Mouse (Mus musculus): ENCODE results near the gene Dennd1a. TPM values are rescaled to one million over a fixed set of nuclear protein-coding genes. Genes with fewer than 3 reads are reported as not detected.

The Dennd1a gene
- polyA plus RNA-seq, 1 experiment from 2014 or later = 17.7 TPM

DNA sequence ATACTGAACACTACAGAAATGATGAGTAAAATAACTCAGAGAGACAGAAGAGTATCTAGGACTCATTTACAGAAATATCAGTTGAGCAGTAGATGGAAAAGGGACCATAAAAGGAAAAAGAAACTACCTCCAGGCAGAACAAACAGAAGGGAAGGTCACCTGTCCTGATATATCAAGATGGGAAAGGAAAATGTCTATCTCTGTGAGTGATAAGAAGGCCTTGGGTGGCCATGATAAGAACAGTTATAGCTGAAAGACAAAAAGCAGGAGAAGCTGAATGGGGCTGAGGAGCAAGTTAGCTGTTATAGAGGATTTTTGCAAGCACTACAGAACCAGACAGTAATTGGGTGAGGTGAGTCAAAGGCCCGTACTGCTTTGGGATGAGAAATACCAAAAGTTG is 155.7 kb downstream of the Dennd1a start:
- WGBS = 87% methylated on average over 1 of the region's 1 CpGs
- Histone ChIP-seq H3K9ac (ENCODE audit: low read length) (no peak overlapping the region), H3K4me2 (ENCODE audit: low read depth, low read length, severe bottlenecking) (no peak overlapping the region), H3K4me1 (replicated peaks; ENCODE audit: control insufficient read depth, insufficient read depth, low read length) (no peaks in the 10 kb centered on the region; the same call in 1 of the 2 replicates), H3K27ac (ENCODE audit: low read depth, low read length) (no peak overlapping the region), H3K36me3 (ENCODE audit: control insufficient read depth, insufficient read depth, low read length) (no peaks in the 10 kb centered on the region), H3K27me3 (ENCODE audit: control insufficient read depth, insufficient read depth, low read length) (no peaks in the 10 kb centered on the region), H3K9me3 (ENCODE audit: control insufficient read depth, low read length) (no peaks in the 10 kb centered on the region), H3K4me3 (ENCODE audit: low read depth, low read length) (no peak overlapping the region)
- DNase-seq (ENCODE audit: low spot score) = no peak
- no peak for ATAC-seq (replicated peaks; ENCODE audit: low FRiP score)

DNA sequence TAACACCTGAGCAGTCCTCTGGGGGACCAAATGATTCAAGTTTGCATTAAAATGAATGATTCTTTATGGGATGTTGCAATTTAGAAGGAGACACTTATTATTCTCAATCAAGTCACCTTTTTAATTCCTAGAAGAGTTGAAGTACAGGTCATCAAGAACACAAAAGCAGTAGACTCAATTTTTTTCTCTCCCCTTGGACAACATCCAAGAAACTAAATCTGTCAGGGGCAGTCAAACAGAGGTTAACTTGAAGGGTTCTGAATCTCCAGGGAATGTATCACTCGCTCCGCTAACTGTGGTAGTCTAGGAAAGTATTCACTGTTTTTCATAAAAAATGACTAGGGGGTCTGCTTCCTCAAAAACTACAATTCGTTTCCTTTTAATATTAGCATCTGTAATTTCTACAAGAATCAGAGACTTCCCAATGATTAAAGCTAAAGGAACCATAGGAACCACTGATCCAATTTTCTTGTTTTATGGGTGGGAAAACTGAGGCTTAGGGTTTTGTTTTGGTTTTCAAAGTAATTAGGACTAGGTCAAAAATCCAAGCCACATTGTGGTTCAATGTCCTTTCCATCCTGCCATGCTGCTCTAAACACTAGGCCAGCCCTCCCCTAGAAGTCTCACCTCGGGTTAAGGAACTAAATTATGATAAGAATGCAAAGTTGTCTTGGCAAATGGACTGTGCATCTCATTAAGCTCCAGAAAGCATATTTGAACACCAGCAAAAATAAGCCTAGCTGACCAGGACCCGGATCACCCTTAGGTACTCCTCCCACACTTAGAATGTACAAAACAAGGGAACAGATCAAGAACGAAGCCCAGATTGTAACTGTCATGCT is 157.0 kb downstream of the Dennd1a start:
- Histone ChIP-seq H3K4me3 (ENCODE audit: low read depth, low read length) (no peak overlapping the region), H3K27me3 (ENCODE audit: control insufficient read depth, insufficient read depth, low read length) (no peaks in the 10 kb centered on the region), H3K4me2 (ENCODE audit: low read depth, low read length, severe bottlenecking) (no peak overlapping the region), H3K9ac (ENCODE audit: low read length) (no peak overlapping the region), H3K27ac (ENCODE audit: low read depth, low read length) (no peak overlapping the region), H3K4me1 (replicated peaks; ENCODE audit: control insufficient read depth, insufficient read depth, low read length) (no peaks in the 10 kb centered on the region), H3K36me3 (ENCODE audit: control insufficient read depth, insufficient read depth, low read length) (no peaks in the 10 kb centered on the region), H3K9me3 (ENCODE audit: control insufficient read depth, low read length) (no peaks in the 10 kb centered on the region)
- ATAC-seq (replicated peaks; ENCODE audit: low FRiP score) = no peak
- 84% methylated on average over 6 of the region's 6 CpGs for WGBS
- DNase-seq (ENCODE audit: low spot score) = no peak

DNA sequence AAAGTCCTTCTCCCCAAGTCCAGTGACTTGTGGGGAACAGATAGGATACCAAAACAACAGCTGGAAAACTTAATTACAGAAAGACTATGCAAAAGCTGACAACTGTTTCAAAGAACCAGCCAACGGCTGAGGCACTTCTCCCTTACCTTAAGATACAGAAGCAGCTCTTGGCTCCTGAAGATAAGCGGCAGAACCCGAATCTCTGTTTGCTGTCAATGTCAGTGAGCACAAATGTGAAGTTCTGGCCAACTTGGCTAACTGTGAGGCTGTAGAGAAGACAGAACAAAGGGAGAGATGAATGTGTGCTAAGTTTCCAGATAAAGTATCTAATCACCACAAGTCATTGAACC is 160.8 kb downstream of the Dennd1a start:
- Histone ChIP-seq H3K4me2 (ENCODE audit: low read depth, low read length, severe bottlenecking) (no peak overlapping the region), H3K9ac (ENCODE audit: low read length) (no peak overlapping the region), H3K27me3 (ENCODE audit: control insufficient read depth, insufficient read depth, low read length) (no peaks in the 10 kb centered on the region), H3K36me3 (ENCODE audit: control insufficient read depth, insufficient read depth, low read length) (no peaks in the 10 kb centered on the region), H3K4me3 (ENCODE audit: low read depth, low read length) (no peak overlapping the region), H3K9me3 (ENCODE audit: control insufficient read depth, low read length) (no peaks in the 10 kb centered on the region), H3K4me1 (replicated peaks; ENCODE audit: control insufficient read depth, insufficient read depth, low read length) (no peaks in the 10 kb centered on the region), H3K27ac (ENCODE audit: low read depth, low read length) (no peak overlapping the region)
- 73% methylated on average over 3 of the region's 3 CpGs for WGBS
- ATAC-seq (replicated peaks; ENCODE audit: low FRiP score) (no peak), DNase-seq (ENCODE audit: low spot score) (no peak)

DNA sequence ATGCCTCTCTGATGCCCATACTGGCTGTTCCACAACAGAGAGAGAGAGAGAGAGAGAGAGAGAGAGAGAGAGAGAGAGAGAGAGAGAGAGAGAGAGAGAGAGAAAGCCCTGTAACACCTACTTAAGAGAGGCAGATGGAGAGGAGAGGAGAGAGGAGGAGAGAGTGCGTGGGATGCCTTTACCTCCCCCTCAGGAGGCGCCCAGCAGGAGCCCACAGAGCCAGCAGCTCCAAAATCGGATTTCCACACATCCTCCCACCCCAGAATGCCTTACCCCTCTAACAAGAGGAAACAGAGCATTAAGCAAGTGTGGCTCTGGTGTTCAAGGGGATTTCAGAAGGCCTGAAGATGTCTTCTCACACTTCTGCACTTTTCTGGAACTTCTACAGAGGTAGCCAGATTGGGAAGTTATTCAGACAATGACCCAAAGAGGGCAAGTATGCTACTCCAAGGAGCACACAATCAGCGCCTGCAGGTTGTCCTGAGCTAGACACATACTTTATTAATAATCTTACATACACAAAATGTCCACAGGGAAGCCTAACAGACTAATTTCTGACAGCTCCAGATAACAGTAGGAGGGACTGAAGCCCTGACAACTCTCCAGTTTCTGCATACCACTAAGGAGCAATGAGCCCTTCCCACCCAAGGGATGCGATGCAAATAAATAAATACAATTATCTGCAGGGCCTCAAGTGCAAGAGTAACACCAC is 161.4 kb downstream of the Dennd1a start:
- ATAC-seq (replicated peaks; ENCODE audit: low FRiP score) (no peak), DNase-seq (ENCODE audit: low spot score) (no peak)
- Histone ChIP-seq H3K4me1 (replicated peaks; ENCODE audit: control insufficient read depth, insufficient read depth, low read length) (no peaks in the 10 kb centered on the region), H3K27me3 (ENCODE audit: control insufficient read depth, insufficient read depth, low read length) (no peaks in the 10 kb centered on the region), H3K27ac (ENCODE audit: low read depth, low read length) (no peak overlapping the region), H3K4me2 (ENCODE audit: low read depth, low read length, severe bottlenecking) (no peak overlapping the region), H3K36me3 (ENCODE audit: control insufficient read depth, insufficient read depth, low read length) (no peaks in the 10 kb centered on the region), H3K9me3 (ENCODE audit: control insufficient read depth, low read length) (no peaks in the 10 kb centered on the region), H3K4me3 (ENCODE audit: low read depth, low read length) (no peak overlapping the region), H3K9ac (ENCODE audit: low read length) (no peak overlapping the region)
- 41% methylated on average over 5 of the region's 5 CpGs for WGBS

DNA sequence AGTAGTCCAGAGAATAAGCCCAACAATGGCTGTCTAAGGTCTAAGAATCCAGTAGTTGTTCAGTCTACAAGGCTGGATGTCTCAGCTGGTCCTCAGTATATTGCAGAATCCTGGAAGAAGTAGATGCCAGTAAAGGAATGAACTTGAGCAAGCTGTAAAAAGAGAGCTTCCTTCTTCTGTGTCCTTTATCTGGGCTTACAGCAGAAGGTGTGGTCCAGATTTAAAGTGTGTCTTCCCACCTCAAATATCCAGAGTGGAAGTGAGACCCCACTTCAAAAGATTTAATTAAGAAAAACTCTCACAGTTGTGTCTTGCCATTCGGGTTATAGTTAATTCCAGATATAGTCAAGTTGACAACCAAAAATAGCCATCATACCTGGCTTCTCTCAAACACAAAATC is 162.5 kb downstream of the Dennd1a start:
- no peak overlapping the region for H3K9ac ChIP-seq (ENCODE audit: low read length)
- WGBS = 86% methylated on average over 1 of the region's 1 CpGs
- no peaks in the 10 kb centered on the region for H3K27me3 ChIP-seq (ENCODE audit: control insufficient read depth, insufficient read depth, low read length)
- H3K27ac ChIP-seq (ENCODE audit: low read depth, low read length) = no peak overlapping the region
- H3K9me3 ChIP-seq (ENCODE audit: control insufficient read depth, low read length) = no peaks in the 10 kb centered on the region
- H3K4me1 ChIP-seq (replicated peaks; ENCODE audit: control insufficient read depth, insufficient read depth, low read length) = no peaks in the 10 kb centered on the region
- H3K4me3 ChIP-seq (ENCODE audit: low read depth, low read length) = no peak overlapping the region
- H3K36me3 ChIP-seq (ENCODE audit: control insufficient read depth, insufficient read depth, low read length) = no peaks in the 10 kb centered on the region
- H3K4me2 ChIP-seq (ENCODE audit: low read depth, low read length, severe bottlenecking) = no peak overlapping the region
- ATAC-seq (replicated peaks; ENCODE audit: low FRiP score) (no peak), DNase-seq (ENCODE audit: low spot score) (no peak)

DNA sequence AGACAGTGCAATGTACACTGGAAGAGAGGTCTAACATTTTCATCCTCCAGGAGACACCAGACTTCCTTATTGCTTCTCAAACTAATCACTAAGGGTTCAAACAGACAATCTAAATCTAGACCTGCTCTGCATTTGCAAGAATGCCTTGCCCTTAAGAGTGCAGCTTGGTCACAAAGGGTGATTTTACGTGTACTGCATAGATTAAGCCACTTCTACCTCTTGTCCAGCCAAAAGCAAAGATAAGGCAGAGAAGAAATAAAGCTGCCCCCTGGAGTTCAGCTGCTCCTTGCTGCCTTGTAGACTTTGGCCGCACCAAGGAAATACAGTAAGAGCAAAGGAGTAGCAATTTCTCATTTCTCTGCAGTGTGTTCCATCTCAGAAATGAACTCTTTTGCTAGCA is 172.2 kb downstream of the Dennd1a start:
- 71% methylated on average over 2 of the region's 2 CpGs for WGBS
- DNase-seq (ENCODE audit: low spot score) = no peak
- H3K36me3 ChIP-seq (ENCODE audit: control insufficient read depth, insufficient read depth, low read length) = no peaks in the 10 kb centered on the region
- H3K27ac ChIP-seq (ENCODE audit: low read depth, low read length) = no peak overlapping the region
- H3K9ac ChIP-seq (ENCODE audit: low read length) = no peak overlapping the region
- no peak overlapping the region for H3K4me3 ChIP-seq (ENCODE audit: low read depth, low read length)
- no peaks in the 10 kb centered on the region for H3K27me3 ChIP-seq (ENCODE audit: control insufficient read depth, insufficient read depth, low read length)
- no peaks in the 10 kb centered on the region for H3K9me3 ChIP-seq (ENCODE audit: control insufficient read depth, low read length)
- no peak overlapping the region for H3K4me2 ChIP-seq (ENCODE audit: low read depth, low read length, severe bottlenecking)
- no peak for ATAC-seq (replicated peaks; ENCODE audit: low FRiP score)
- H3K4me1 ChIP-seq (replicated peaks; ENCODE audit: control insufficient read depth, insufficient read depth, low read length) = peaks cover 4% of the 10 kb centered on the region

DNA sequence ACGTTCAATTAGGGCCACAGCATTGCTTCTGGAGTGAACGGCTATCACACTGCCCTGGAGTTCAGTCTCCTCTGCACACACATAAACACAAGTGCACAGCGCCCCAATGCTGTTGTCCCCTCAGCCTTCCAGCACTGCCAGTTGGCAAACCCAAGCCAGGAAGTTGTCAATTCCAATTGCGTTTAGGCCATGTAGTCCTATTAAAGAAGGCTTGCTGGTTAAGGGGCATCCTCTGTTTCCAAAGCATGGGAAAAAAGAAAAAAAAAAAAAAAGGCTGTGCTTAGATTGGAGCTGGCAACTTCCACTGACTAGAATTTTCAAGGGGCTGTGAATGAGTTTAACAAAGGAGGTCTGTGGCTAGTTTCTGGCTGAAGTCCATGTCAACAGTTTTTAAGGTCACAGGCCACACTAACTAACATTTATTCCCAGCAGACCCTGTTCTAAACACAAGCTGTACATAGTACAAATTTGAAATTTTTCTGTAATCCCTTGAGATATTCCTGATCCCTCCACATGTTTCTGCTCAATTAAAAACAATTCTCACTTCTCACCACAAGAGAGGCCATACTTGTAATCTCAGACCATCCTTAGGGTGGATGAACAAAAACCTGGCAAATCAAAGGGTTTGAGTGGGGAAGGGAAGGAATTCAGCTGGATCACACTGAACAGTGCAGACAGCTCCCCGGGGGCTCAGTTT is 175.4 kb downstream of the Dennd1a start:
- 66% methylated on average over 5 of the region's 5 CpGs for WGBS
- no peak overlapping the region for H3K4me2 ChIP-seq (ENCODE audit: low read depth, low read length, severe bottlenecking)
- ATAC-seq (replicated peaks; ENCODE audit: low FRiP score) (no peak), DNase-seq (ENCODE audit: low spot score) (no peak)
- no peaks in the 10 kb centered on the region for H3K9me3 ChIP-seq (ENCODE audit: control insufficient read depth, low read length)
- peaks cover 4% of the 10 kb centered on the region for H3K4me1 ChIP-seq (replicated peaks; ENCODE audit: control insufficient read depth, insufficient read depth, low read length)
- H3K36me3 ChIP-seq (ENCODE audit: control insufficient read depth, insufficient read depth, low read length) = no peaks in the 10 kb centered on the region
- no peak overlapping the region for H3K4me3 ChIP-seq (ENCODE audit: low read depth, low read length)
- H3K27ac ChIP-seq (ENCODE audit: low read depth, low read length) = peak overlapping the region; percentile 3; the same call in 1 of the 2 replicates
- peak overlapping the region; percentile 4; the same call in 1 of the 2 replicates for H3K9ac ChIP-seq (ENCODE audit: low read length)
- H3K27me3 ChIP-seq (ENCODE audit: control insufficient read depth, insufficient read depth, low read length) = no peaks in the 10 kb centered on the region

DNA sequence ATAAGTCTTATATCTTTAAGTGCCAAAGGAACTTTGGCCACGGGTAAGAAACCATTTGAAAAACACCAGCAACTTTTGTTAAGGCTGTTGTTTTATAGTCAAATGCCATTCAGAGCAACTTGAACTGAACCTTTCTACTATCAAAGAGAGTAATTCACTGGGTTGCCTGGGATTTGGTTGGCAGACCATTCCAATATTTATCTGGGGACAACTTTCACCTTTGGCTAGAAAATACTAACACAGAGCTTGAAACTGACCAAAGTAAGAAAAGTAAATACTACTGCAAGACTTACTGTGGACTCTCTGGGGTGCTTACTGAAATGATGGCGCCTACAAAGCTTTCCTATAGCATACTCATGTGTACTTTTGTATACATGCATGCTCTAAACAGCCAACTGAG is 178.6 kb downstream of the Dennd1a start:
- Histone ChIP-seq H3K27ac (ENCODE audit: low read depth, low read length) (no peak overlapping the region), H3K4me1 (replicated peaks; ENCODE audit: control insufficient read depth, insufficient read depth, low read length) (peaks cover 4% of the 10 kb centered on the region), H3K27me3 (ENCODE audit: control insufficient read depth, insufficient read depth, low read length) (no peaks in the 10 kb centered on the region), H3K9me3 (ENCODE audit: control insufficient read depth, low read length) (no peaks in the 10 kb centered on the region), H3K4me3 (ENCODE audit: low read depth, low read length) (no peak overlapping the region), H3K4me2 (ENCODE audit: low read depth, low read length, severe bottlenecking) (no peak overlapping the region), H3K36me3 (ENCODE audit: control insufficient read depth, insufficient read depth, low read length) (no peaks in the 10 kb centered on the region), H3K9ac (ENCODE audit: low read length) (no peak overlapping the region)
- DNase-seq (ENCODE audit: low spot score) (no peak), ATAC-seq (replicated peaks; ENCODE audit: low FRiP score) (no peak)
- 70% methylated on average over 2 of the region's 2 CpGs for WGBS

Data from forebrain, embryonic 11.5 days (tissue).